Mouse (Mus musculus): ENCODE measurements around the gene Gm28551.
"Not testable (repeated sequence)": the region's sequence is repeated elsewhere in the genome, so short reads cannot be mapped to it uniquely, and the experiment has no call there.

The Gm28551 gene

GRCm38 (mm10) chr1:53352327-53353261, at the start of gene Gm28551, which contains the start of the genes Asdurf and Asnsd1:
Gm28551 (minus strand) TSS chr1:53352667.
Asdurf (minus strand) TSS chr1:53352619.
Asnsd1 (minus strand) TSS chr1:53352752.
- DNase-seq: peak; percentile 99

- not testable (repeated sequence) for DNase-seq
Observed at GRCm38 (mm10) chr1:53393936-53394760, 41.7 kb upstream of the Gm28551 start.

GRCm38 (mm10) chr1:53388762-53389161, 36.3 kb upstream of the Gm28551 start:
- DNase-seq: no peak

GRCm38 (mm10) chr1:53384085-53384688, 31.7 kb upstream of the Gm28551 start:
- no peak for DNase-seq

- DNase-seq: no peak
Observed at GRCm38 (mm10) chr1:53377731-53378130, 25.3 kb upstream of the Gm28551 start.

GRCm38 (mm10) chr1:53375965-53376364, 23.5 kb upstream of the Gm28551 start:
- DNase-seq: not testable (repeated sequence)

GRCm38 (mm10) chr1:53358988-53359387, 6.5 kb upstream of the Gm28551 start:
- DNase-seq: no peak

- no peak for DNase-seq
Observed at GRCm38 (mm10) chr1:53341071-53341470, 11.4 kb downstream of the Gm28551 start.

- not testable (repeated sequence) for DNase-seq
Observed at GRCm38 (mm10) chr1:53337403-53337802, 15.1 kb downstream of the Gm28551 start.

GRCm38 (mm10) chr1:53335465-53335864, 17.0 kb downstream of the Gm28551 start:
- DNase-seq: no peak

GRCm38 (mm10) chr1:53333527-53333926, 18.9 kb downstream of the Gm28551 start:
- not testable (repeated sequence) for DNase-seq

GRCm38 (mm10) chr1:53324827-53325494, 27.5 kb downstream of the Gm28551 start:
- no peak for DNase-seq

GRCm38 (mm10) chr1:53324277-53324676, 28.2 kb downstream of the Gm28551 start:
- no peak for DNase-seq

- no peak for DNase-seq
Observed at GRCm38 (mm10) chr1:53323254-53323653, 29.2 kb downstream of the Gm28551 start.

GRCm38 (mm10) chr1:53321662-53322344, 30.7 kb downstream of the Gm28551 start:
- DNase-seq: no peak

- DNase-seq: peak; percentile 84
Observed at GRCm38 (mm10) chr1:53312989-53313967, 39.2 kb downstream of the Gm28551 start, which contains the start of gene Osgepl1. Osgepl1 (plus strand) TSS chr1:53313624.

- DNase-seq: no peak
Observed at GRCm38 (mm10) chr1:53300506-53300905, 52.0 kb downstream of the Gm28551 start.

GRCm38 (mm10) chr1:53296581-53297383, 55.7 kb downstream of the Gm28551 start, which contains the start of the genes Pms1, Ormdl1 and Gm28778:
Pms1 (minus strand) TSS chr1:53297018.
Ormdl1 (plus strand) TSS chr1:53297095.
Gm28778 (plus strand) TSS chr1:53297111.
- peak; percentile 97 for DNase-seq

GRCm38 (mm10) chr1:53291197-53291596, 61.3 kb downstream of the Gm28551 start:
- DNase-seq: peak; percentile 21

All from kidney, adult 9 months (tissue).